Mouse (Mus musculus) T-helper 2 cell (primary cell): ENCODE measurements at regions not wholly inside any gene's neighbourhood (a gene's known extent, or its start where the extent isn't known, plus 50 kb on each side); places are given as distances from the start of the nearest gene placed in this dataset.

ENCODE experiments used
- in situ Hi-C: fragments of 300-600 bp; cut with MboI, MseI; formaldehyde crosslinking; loops from one replicate; pipeline ENCODE4 v1.15.1; 2025; ENCODE audit warnings: high pct_unique_total_duplicates

DNA sequence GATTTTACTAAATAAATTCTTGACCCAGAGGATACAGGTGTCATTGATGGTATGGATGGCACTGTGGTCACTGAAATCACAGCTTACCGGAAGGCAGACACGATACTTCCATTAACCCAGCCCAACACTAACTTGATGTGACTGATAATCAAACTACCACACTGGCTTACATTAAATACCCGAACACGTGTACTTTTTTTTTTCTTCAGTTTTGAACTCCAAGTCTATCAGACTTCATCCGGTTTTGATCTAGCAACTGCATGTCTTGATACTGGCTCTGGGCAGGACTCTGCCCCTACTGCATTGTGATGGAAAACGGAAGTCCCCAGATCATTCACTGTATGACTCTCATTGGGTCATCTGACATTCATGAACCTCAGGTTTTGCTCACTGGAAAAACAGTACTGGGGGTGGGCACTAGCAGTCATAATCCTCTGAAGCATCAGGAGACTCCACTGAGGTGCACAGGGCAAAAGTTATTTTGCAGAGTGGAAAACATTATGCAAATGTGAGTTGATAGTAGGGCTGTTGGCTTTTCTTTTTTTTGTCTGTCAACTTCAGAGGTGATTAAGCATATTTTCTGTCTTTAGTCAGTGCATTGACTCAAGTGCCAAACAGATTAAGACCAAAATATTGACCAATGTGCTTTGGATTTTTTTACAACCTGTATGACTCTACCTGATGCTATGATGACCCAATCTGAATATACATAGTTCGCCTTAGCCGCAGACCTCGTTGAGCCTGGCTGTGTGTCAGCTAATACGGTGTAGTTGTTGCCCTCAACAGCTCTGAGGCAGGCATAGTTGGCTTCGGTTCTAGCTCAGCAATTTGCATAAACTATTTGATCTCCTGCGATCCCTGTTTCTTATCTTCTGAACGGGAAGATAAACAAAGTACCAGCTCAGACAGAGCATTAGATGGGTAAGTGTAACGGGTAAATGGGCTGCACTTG is 174.1 kb upstream of the Cited2 start:
- in situ Hi-C loops: loop anchor here (5.0 kb wide), 1 partner anchor 33 kb away; no protein-coding TSS in a partner anchor

GRCm38 (mm10) chr10:17549711-17550637 is 173.0 kb upstream of the Cited2 start:
- in situ Hi-C loops: loop anchor here (5.0 kb wide), 1 partner anchor 32 kb away; no protein-coding TSS in a partner anchor

GRCm38 (mm10) chr10:17550638-17551013 is 172.4 kb upstream of the Cited2 start:
- in situ Hi-C loops: no loop called here

- in situ Hi-C loops: no loop called here
These were observed 171.1 kb upstream of the Cited2 start for GRCm38 (mm10) chr10:17551869-17552268.

- in situ Hi-C loops: no loop called here
These were observed 170.7 kb upstream of the Cited2 start for GRCm38 (mm10) chr10:17552277-17552676.

- in situ Hi-C loops: no loop called here
These were observed 166.6 kb upstream of the Cited2 start for GRCm38 (mm10) chr10:17556391-17556790.

DNA sequence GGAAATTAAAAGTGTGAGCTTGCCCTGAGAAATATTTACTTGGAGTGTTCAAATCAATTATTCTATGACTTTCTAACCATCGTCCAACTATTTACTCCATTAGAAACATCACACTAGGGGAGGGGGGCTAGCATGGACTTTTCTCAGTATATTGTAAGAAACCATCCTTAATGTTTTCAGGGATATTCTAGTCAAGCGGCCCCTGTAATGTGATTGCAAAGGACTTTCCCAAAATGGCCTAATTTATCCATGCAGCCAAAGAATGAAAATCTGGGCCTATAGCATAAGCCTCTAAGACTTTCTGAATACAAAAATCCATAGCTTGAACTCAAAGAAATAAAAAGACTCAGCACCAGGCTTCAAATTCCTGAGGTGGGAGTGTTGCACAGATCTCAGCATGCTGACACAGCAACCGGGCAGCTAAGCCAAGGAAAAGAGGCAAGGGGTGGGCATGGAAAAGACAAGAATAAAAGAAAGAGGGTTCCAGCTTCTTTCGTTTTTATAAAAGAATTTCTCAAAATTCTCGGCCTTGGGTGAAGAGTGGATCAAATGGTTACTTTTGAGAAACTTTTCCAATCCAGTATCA is 163.6 kb upstream of the Cited2 start:
- in situ Hi-C loops: no loop called here

- in situ Hi-C loops: no loop called here
These were observed 163.0 kb upstream of the Cited2 start for GRCm38 (mm10) chr10:17559980-17560379.

GRCm38 (mm10) chr10:17561466-17561865 is 161.6 kb upstream of the Cited2 start:
- in situ Hi-C loops: no loop called here

DNA sequence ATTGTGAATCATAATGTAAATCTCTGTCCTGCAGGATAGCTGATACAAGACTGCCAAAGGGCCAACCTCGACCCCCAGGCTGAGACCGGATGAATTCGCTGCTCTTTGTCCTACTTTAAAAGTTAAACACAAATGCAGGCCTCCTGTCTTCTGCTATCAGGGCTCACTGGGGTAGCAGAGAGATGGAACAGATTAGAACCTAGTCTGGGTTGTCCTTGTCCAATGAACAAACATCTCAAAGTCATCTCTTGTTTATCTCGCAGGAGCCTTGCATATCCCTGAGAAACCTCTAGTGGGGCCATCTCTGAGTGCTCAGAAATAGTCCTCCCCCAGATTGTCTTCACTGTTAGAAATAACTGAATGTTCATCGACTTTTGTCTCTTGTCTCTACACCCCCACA is 161.0 kb upstream of the Cited2 start:
- in situ Hi-C loops: no loop called here

DNA sequence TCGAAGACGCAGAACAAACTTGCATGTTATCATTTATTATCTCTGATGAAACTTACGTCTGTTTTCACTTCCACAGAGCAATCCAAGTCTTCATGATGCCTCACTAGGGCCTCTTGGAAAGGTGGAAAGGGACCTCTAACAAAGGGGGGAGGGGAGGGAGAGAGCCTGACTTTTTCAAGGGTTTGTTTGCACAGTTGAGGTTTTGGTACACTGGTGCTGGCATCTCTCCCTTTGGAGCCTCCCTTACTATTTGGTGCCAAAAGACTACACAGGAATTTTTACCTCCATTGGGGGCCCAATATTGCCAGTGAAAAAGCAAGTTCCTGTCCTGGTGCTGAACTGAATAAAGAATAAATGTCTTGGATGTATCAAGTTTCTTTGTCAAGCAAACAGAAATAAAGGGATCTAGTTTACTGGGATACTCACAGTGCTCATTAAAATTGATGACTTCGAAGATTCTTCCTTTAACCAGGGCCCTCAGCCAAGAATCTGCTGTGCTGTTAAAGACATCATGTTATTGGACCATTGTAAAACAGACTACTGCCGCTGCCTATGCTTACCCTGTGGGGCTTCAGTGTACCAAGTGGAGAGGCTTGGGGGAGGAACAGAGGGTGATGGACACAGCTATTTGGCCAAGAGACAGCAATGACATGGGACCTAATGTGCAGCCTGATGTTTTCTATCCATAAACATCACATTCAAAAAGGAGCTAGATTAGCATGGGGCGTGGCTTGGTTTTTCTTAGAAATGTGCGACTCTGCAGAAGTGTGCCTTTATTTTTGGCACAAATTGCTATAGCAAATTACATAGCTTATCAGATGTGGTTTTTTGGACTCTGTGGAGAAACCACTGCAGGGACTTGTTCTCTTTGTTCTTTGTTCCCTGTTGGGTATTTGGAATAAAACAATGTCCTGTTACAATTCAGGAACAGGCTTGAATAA is 160.3 kb upstream of the Cited2 start:
- in situ Hi-C loops: no loop called here

GRCm38 (mm10) chr10:17563351-17563749 is 159.7 kb upstream of the Cited2 start:
- in situ Hi-C loops: no loop called here

GRCm38 (mm10) chr10:17564895-17565620 is 158.0 kb upstream of the Cited2 start:
- in situ Hi-C loops: no loop called here

DNA sequence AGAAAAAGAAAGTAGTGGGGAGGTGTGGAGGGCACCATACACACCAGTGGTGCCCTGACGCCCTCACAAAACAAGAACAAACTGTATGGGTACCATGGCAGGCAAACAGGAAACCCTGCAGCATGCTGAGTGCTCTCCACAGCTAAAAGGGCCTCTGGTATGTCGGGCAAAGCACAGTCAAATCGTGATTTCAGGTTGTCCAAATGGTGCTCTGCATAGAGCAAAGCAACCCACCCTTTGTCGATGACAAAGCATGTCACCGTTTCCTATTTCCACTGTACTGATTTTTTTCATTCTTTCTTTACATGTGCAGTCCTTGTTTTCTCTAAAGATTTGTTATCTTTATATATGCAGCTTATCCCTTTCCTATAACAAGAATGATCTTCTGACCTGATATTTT is 156.0 kb upstream of the Cited2 start:
- in situ Hi-C loops: no loop called here

- in situ Hi-C loops: no loop called here
These were observed 155.4 kb upstream of the Cited2 start for GRCm38 (mm10) chr10:17567631-17568030.

- in situ Hi-C loops: no loop called here
These were observed 153.4 kb upstream of the Cited2 start for GRCm38 (mm10) chr10:17569577-17570113.

GRCm38 (mm10) chr10:17574894-17575293 is 148.1 kb upstream of the Cited2 start:
- in situ Hi-C loops: no loop called here

DNA sequence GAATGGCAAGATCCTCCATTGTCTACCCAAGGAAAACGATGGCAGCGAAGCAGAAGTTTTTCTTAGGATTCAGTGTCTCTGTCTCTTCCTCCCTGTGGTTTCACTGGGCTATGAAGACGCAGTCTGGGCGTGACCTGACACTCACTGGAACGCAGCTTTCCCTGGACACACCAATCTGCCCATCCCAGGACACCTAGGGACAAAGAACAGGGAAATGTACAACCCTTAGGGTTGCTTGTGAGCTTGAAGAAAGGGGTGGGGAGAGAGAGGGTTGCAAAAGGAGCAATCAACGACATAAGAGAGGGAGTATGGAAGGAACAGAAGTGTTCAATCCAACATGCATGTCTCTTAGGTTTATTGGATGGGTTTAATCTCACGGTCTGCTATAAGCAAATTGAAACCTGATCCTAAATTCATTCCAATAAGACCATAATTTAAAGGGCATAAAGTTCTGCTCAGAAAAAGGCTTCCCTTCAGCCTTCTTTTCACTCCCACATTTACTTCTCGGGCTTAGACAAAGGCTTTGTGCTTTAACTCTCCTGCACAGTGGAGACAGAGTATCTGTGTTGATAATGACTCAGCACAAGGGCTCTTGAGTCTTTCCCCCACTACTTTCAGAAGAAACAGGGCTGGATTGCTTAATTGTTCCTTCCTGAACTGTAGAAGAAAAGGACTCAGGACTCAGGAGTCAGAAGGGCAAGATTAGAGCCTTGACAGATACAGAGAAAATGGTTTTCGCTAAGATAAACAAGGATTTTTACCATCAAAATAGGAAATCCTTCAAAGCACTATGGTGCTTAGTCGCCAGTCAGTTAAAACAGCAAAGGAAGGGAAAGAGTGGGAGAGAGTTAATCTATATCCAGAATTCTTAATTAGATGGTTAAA is 147.3 kb upstream of the Cited2 start:
- in situ Hi-C loops: no loop called here

DNA sequence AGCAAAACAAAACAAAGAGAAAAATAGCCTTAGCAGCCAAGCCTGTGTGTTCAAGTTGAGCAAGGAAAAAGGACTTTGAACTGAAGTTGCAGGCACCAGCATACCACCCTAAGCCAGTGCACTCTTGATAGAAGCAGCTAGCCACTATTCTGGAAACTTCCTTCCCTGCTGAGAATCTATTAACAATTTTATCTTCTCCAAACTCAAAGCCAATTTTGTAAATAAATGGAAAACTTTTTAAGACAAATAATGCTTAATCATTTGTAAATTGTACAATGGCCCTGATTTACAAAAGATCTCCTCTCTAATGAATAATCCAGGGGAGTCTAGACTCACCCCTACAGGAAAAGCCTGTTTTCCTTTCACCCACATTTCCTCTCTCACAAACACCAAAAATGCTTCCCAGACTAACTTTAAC is 146.7 kb upstream of the Cited2 start:
- in situ Hi-C loops: no loop called here
